In genomic region chr2:142254566-142254965, GRCm38 (mm10) we compare ENCODE assay signal across 14 mouse cellular contexts.
A peak's percentile ranks its signal among the peaks of the same experiment; 100 is the strongest.
DNase-seq lines count a peak whose midpoint lies in the region; ATAC-seq and TF ChIP-seq lines count a peak whose summit lies in the region.
"Had no signal": no experiment of that assay in that cellular context is flagged by ENCODE, and none has a peak within 500 bp of the region (broad histone marks: within the 10 kb centered on the region; RNA-seq: fewer than 3 reads in every experiment).

No protein-coding gene starts in this region.

- H3K27ac ChIP-seq in cerebellum, adult 2 months (ENCODE audit: insufficient read depth, low read length) = no peak overlapping the region
- H3K27ac ChIP-seq in forebrain, embryonic 15.5 days (replicated peaks) = peak overlapping the region; percentile 47
- H3K27ac ChIP-seq: embryonic facial prominence, embryonic 15.5 days; hindbrain, embryonic 14.5 days; intestine, embryonic 15.5 days; limb, embryonic 13.5 days; liver, embryonic 15.5 days had no signal

- ATAC-seq in frontal cortex, adult (ENCODE audit: low TSS enrichment) = peak; percentile 28; the same call in 1 of the 2 replicates
- peak; percentile 12; the same call in 1 of the 2 replicates for ATAC-seq in forebrain, embryonic 15.5 days (replicated peaks)

- WGBS in cerebellum, adult 2 months = 31% methylated on average over 6 of the region's 6 CpGs
- 57% methylated on average over 6 of the region's 6 CpGs for WGBS in forebrain, embryonic 15.5 days

- no peak for DNase-seq in frontal cortex, postnatal 36 days (ENCODE audit: low spot score in 2 of 2)
- peak; percentile 2 for DNase-seq in Muller cell, postnatal 12 days (ENCODE audit: inconsistent ontology term)
- DNase-seq in cerebellum, adult 2 months = peak; percentile 20 to 58
- no peak for DNase-seq in heart, postnatal 25 days (ENCODE audit: low spot score)
- DNase-seq in thymus, postnatal 4 days = no peak
- DNase-seq: B cell, adult 2 months had no signal

- no peak overlapping the region for H3K4me3 ChIP-seq in cerebellum, adult 2 months (replicated peaks; ENCODE audit: insufficient read depth, low read depth, low read length)
- H3K4me3 ChIP-seq in forebrain, embryonic 15.5 days = no peak overlapping the region
- H3K4me3 ChIP-seq: embryonic facial prominence, embryonic 15.5 days; intestine, embryonic 15.5 days; limb, embryonic 13.5 days; liver, embryonic 15.5 days; midbrain, embryonic 10.5 days had no signal

- no peaks in the 10 kb centered on the region for H3K36me3 ChIP-seq in forebrain, embryonic 15.5 days
- H3K36me3 ChIP-seq: embryonic facial prominence, embryonic 15.5 days; intestine, embryonic 15.5 days; limb, embryonic 13.5 days; liver, embryonic 15.5 days; midbrain, embryonic 10.5 days had no signal

- no peak for TF ChIP-seq CTCF in cerebellum, adult 2 months (IDR thresholded peaks at IDR 0.05; ENCODE audit: borderline replicate concordance, insufficient read depth, low read depth, low read length)

- intact Hi-C loops in heart, postnatal 25 days (cut with DNase I) = loop anchor here (5.0 kb wide), 1 partner anchor 1587 kb away; no protein-coding TSS in a partner anchor

- H3K27me3 ChIP-seq in cerebellum, adult 2 months (ENCODE audit: control insufficient read depth, insufficient read depth, low read length) = no peaks in the 10 kb centered on the region
- H3K27me3 ChIP-seq in forebrain, embryonic 15.5 days = no peaks in the 10 kb centered on the region
- H3K27me3 ChIP-seq: embryonic facial prominence, embryonic 15.5 days; intestine, embryonic 15.5 days; liver, embryonic 15.5 days had no signal

- no peak overlapping the region for H3K9ac ChIP-seq in forebrain, embryonic 15.5 days (replicated peaks)
- H3K9ac ChIP-seq: embryonic facial prominence, embryonic 15.5 days; hindbrain, embryonic 14.5 days; intestine, embryonic 15.5 days; limb, embryonic 13.5 days; liver, embryonic 15.5 days had no signal

- H3K4me2 ChIP-seq in forebrain, embryonic 15.5 days (replicated peaks) = no peak overlapping the region
- H3K4me2 ChIP-seq: intestine, embryonic 15.5 days; liver, embryonic 15.5 days had no signal

- no peaks in the 10 kb centered on the region for H3K9me3 ChIP-seq in forebrain, embryonic 15.5 days
- H3K9me3 ChIP-seq: embryonic facial prominence, embryonic 15.5 days; intestine, embryonic 15.5 days; limb, embryonic 13.5 days; liver, embryonic 15.5 days; midbrain, embryonic 10.5 days had no signal

- no peak for TF ChIP-seq POLR2A in cerebellum, adult 2 months (IDR thresholded peaks at IDR 0.05; ENCODE audit: borderline replicate concordance, insufficient read depth, low read length)

- peaks cover 2% of the 10 kb centered on the region; the same call in 1 of the 2 replicates for H3K4me1 ChIP-seq in cerebellum, adult 2 months (ENCODE audit: control insufficient read depth, insufficient read depth, low read length)
- H3K4me1 ChIP-seq in forebrain, embryonic 15.5 days = peaks cover 14% of the 10 kb centered on the region
- H3K4me1 ChIP-seq: embryonic facial prominence, embryonic 15.5 days; liver, embryonic 15.5 days had no signal

Comparison
In these comparisons a context has a peak if more than half of its experiments do, and no peak if none do; other contexts are left out.
1. DNase-seq: peak in Muller cell, postnatal 12 days (single experiment) and cerebellum, adult 2 months (2 of 2); none in frontal cortex, postnatal 36 days (0 of 2), heart, postnatal 25 days (single experiment) and thymus, postnatal 4 days (single experiment).